Mouse (Mus musculus) midbrain, embryonic 11.5 days (tissue): ENCODE data around the gene Pxylp1. TPM values are rescaled to one million over a fixed set of nuclear protein-coding genes. Genes with fewer than 3 reads are reported as not detected.

Experiments used
- ATAC-seq: fragments of 200-750 bp; cut with Nextera tagmentation; 2 replicates; pipeline ENCODE4 v1.8.0; 2017; ENCODE audit warnings: moderate TSS enrichment, moderate library complexity; ENCODE audit not compliant: low FRiP score
- DNase-seq: peaks from one replicate; pipeline ENCODE4 v3.0.0; 2015; ENCODE audit warnings: low spot score; ENCODE audit errors: missing footprints
- H3K27ac ChIP-seq: fragments of 300-500 bp; sonication (generic); 2 replicates; pipeline ENCODE4 v1.5.1; 2014; ENCODE audit warnings: low read depth, low read length
- H3K27me3 ChIP-seq: fragments of 300-500 bp; sonication (generic); 2 replicates; pipeline ENCODE4 v1.6.1; 2014; ENCODE audit warnings: mild to moderate bottlenecking, low read length, moderate library complexity, mixed read lengths; ENCODE audit not compliant: control insufficient read depth, insufficient read depth
- H3K36me3 ChIP-seq: fragments of 300-500 bp; sonication (generic); 2 replicates; pipeline ENCODE4 v1.6.1; 2014; ENCODE audit warnings: mild to moderate bottlenecking, low read length, moderate library complexity, mixed read lengths; ENCODE audit not compliant: control insufficient read depth, insufficient read depth
- H3K4me1 ChIP-seq: fragments of 300-500 bp; sonication (generic); 2 replicates; pipeline ENCODE4 v1.6.1; 2014; ENCODE audit warnings: low read length; ENCODE audit not compliant: control insufficient read depth, insufficient read depth
- H3K4me2 ChIP-seq: fragments of 300-500 bp; sonication (generic); 2 replicates; pipeline ENCODE4 v1.6.1; 2014; ENCODE audit warnings: mild to moderate bottlenecking, moderate library complexity
- H3K4me3 ChIP-seq: fragments of 300-500 bp; sonication (generic); 2 replicates; pipeline ENCODE4 v1.5.1; 2014; ENCODE audit warnings: low read depth, low read length
- H3K9ac ChIP-seq: fragments of 300-500 bp; sonication (generic); 2 replicates; pipeline ENCODE4 v1.6.1; 2014; ENCODE audit warnings: low read length
- H3K9me3 ChIP-seq: fragments of 300-500 bp; sonication (generic); 2 replicates; pipeline ENCODE4 v1.6.1; 2016; ENCODE audit warnings: low read length; ENCODE audit not compliant: control insufficient read depth
- WGBS: fragments of 180-500 bp; shearing (Covaris S2); extraction: QIAGEN DNeasy Blood & Tissue Kit; methylation state at CpG from one replicate; pipeline ENCODE4 v1.1.7; 2014; 5-methylcytosine and 5-hydroxymethylcytosine counted together
- polyA plus RNA-seq: library from polyadenylated mRNA; unstranded; fragments of >200 nt; fragmentation: Nextera tagmentation; extraction: Ambion mirVana; gene quantifications from 2 replicates; pipeline ENCODE4 v1.2.1, GENCODE M21; 2014

Gene Pxylp1
- polyA plus RNA-seq, 1 experiment from 2014 or later: 63.8 TPM

- Histone ChIP-seq H3K9me3 (no peaks in the 10 kb centered on the region), H3K4me1 (peaks cover 35% of the 10 kb centered on the region), H3K4me3 (peak overlapping the region; percentile 61), H3K36me3 (no peaks in the 10 kb centered on the region), H3K27me3 (0 out of 2 replicates have a peak, but pooled peaks cover 2% of the 10 kb centered on the region), H3K9ac (peak overlapping the region; percentile 81; the same call in 1 of the 2 replicates), H3K27ac (no peak overlapping the region), H3K4me2 (peak overlapping the region; percentile 95)
- ATAC-seq: peak; percentile 19; the same call in 1 of the 2 replicates
- WGBS: 21% methylated on average over 6 of the region's 6 CpGs
- no peak for DNase-seq
These were observed 4.5 kb downstream of the Pxylp1 start for GRCm38 (mm10) chr9:96887954-96888353.

DNA sequence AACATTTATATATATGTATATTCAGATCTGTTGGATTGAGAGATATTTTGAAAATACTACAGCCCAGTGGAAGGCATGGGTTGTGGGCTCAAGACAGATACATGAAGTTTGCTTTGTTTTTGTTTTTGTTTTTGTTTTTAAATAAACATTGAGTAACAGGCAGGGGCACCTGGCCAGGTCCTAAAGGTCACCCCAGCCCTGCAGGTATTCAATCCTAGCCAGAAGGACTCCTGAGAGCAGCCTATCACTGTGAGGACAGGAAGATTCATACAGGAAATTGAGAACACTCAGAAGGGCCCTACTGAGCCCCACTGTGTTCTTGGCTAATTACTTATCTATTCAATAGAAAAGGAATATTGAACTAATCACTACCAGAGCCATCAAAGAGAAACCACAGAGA is 5.0 kb downstream of the Pxylp1 start:
- peak overlapping the region; percentile 95 for H3K4me2 ChIP-seq
- no peak overlapping the region for H3K9ac ChIP-seq
- H3K4me3 ChIP-seq: 0 out of 2 replicates have a peak overlapping the region, but pooled peaks have one; percentile 61
- H3K27ac ChIP-seq: no peak overlapping the region
- H3K9me3 ChIP-seq: no peaks in the 10 kb centered on the region
- 0 out of 2 replicates have a peak, but pooled peaks cover 2% of the 10 kb centered on the region for H3K27me3 ChIP-seq
- H3K4me1 ChIP-seq: peaks cover 33% of the 10 kb centered on the region
- no peak for ATAC-seq
- no peak for DNase-seq
- H3K36me3 ChIP-seq: no peaks in the 10 kb centered on the region

DNA sequence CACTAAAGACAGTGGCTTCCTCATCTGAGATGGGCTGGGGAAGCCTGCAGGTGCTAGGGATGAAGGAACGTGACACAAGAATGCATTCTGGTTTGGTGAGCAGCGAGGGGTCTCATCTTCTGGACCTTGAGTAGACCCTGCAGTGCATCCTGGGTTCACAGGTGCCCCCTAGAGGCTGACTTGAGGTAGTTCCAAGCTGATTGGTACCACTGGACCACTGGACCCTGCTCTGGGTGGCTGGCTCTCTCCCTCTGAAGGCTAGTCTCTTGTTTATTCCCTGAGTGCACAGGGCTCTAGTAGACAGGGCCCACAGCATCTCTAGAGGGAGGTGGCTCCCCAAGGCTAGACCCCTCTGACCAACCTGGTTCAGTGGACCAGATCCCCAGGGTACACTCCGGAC is 6.7 kb downstream of the Pxylp1 start:
- H3K9me3 ChIP-seq: no peaks in the 10 kb centered on the region
- no peaks in the 10 kb centered on the region for H3K36me3 ChIP-seq
- WGBS: 59% methylated on average over 3 of the region's 3 CpGs
- H3K27me3 ChIP-seq: 0 out of 2 replicates have a peak, but pooled peaks cover 2% of the 10 kb centered on the region
- no peak overlapping the region for H3K9ac ChIP-seq
- H3K4me1 ChIP-seq: peaks cover 25% of the 10 kb centered on the region
- no peak overlapping the region for H3K4me3 ChIP-seq
- no peak for ATAC-seq
- H3K4me2 ChIP-seq: no peak overlapping the region
- DNase-seq: no peak
- no peak overlapping the region for H3K27ac ChIP-seq

DNA sequence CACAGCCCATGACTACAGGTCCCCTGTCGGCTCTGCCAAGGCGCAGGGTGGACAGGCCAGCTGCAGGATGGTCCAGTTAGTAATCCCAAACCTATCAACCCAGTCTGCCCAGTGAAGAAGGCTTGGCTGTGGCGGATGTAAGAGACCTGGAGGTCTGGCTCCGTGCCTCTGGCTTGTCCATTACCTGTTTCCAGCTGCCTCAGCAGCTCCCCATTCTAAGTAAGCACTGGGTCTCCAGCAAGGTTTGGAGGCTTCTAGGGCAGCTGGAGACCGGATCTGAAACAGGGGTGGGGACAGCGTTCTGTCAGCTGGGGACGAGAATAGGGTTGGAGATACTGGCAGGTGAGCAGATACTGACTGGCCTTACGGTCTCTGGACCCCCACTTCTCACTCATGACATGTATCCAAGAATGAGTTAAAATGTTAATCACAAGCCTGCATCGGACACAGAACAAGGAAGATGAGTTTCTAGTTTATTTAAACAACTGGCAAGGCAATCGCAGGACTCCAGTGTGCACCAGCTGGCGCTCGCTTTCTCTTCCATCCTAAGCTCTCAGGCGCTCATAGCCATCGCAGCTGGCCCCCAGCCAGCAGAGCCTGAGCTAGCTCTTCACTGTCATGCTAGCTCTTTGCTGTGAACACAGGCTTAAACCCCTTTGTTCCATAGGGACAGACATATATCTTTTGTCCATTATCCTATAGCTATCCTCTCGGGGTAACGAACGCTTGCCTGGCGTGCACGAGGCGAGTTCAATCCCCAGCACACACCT is 9.8 kb downstream of the Pxylp1 start:
- Histone ChIP-seq H3K27ac (no peak overlapping the region), H3K9ac (no peak overlapping the region; the same call in 1 of the 2 replicates), H3K27me3 (no peaks in the 10 kb centered on the region), H3K36me3 (no peaks in the 10 kb centered on the region), H3K4me3 (no peak overlapping the region), H3K4me1 (peaks cover 17% of the 10 kb centered on the region), H3K4me2 (no peak overlapping the region), H3K9me3 (no peaks in the 10 kb centered on the region)
- ATAC-seq: peak; percentile 59; the same call in 1 of the 2 replicates
- DNase-seq: no peak
- WGBS: 79% methylated on average over 20 of the region's 20 CpGs

GRCm38 (mm10) chr9:96881901-96882300 is 10.6 kb downstream of the Pxylp1 start:
- ATAC-seq (no peak), DNase-seq (no peak)
- H3K9me3 ChIP-seq: no peaks in the 10 kb centered on the region
- H3K4me3 ChIP-seq: no peak overlapping the region
- H3K27ac ChIP-seq: no peak overlapping the region
- H3K4me1 ChIP-seq: peaks cover 15% of the 10 kb centered on the region; the same call in 1 of the 2 replicates
- no peaks in the 10 kb centered on the region for H3K36me3 ChIP-seq
- H3K9ac ChIP-seq: no peak overlapping the region
- no peaks in the 10 kb centered on the region for H3K27me3 ChIP-seq
- WGBS: 89% methylated on average over 6 of the region's 6 CpGs
- H3K4me2 ChIP-seq: no peak overlapping the region

- Histone ChIP-seq H3K36me3 (no peaks in the 10 kb centered on the region), H3K4me1 (peaks cover 14% of the 10 kb centered on the region; the same call in 1 of the 2 replicates), H3K27ac (no peak overlapping the region), H3K27me3 (no peaks in the 10 kb centered on the region), H3K4me2 (no peak overlapping the region), H3K9me3 (no peaks in the 10 kb centered on the region), H3K4me3 (no peak overlapping the region), H3K9ac (no peak overlapping the region)
- 94% methylated on average over 6 of the region's 6 CpGs for WGBS
- no peak for ATAC-seq
- DNase-seq: no peak
These were observed 13.4 kb downstream of the Pxylp1 start for GRCm38 (mm10) chr9:96879024-96879423.

DNA sequence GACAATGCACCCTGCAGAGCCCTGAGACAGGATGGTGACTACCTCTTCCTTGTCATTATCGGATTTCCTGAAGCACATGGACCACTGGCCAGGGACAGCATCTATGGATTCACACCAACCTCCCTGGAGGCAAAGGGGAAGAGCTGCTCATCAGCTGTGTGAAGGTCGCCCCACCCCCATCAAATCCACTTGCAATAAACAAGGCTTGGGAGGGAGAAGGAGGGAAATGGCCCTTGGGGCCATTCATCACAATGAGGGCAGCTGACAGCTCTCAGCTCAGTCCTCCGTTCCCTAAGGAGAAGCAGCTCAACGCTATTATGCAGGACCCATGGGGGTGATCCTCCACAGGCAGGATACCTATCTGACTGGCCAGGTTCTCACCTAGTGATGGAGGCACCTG is 14.0 kb downstream of the Pxylp1 start:
- DNase-seq: no peak

GRCm38 (mm10) chr9:96875704-96876103 is 16.8 kb downstream of the Pxylp1 start:
- H3K27ac ChIP-seq: no peak overlapping the region
- H3K27me3 ChIP-seq: no peaks in the 10 kb centered on the region
- H3K9ac ChIP-seq: no peak overlapping the region
- no peak for DNase-seq
- H3K36me3 ChIP-seq: no peaks in the 10 kb centered on the region; the same call in 1 of the 2 replicates
- peaks cover 11% of the 10 kb centered on the region; the same call in 1 of the 2 replicates for H3K4me1 ChIP-seq
- H3K4me2 ChIP-seq: no peak overlapping the region
- H3K9me3 ChIP-seq: peaks cover 4% of the 10 kb centered on the region
- WGBS: 71% methylated on average over 4 of the region's 4 CpGs
- H3K4me3 ChIP-seq: no peak overlapping the region
- no peak for ATAC-seq

More for the DNA sequence above, 14.0 kb downstream of the Pxylp1 start:
- Histone ChIP-seq H3K4me1 (peaks cover 13% of the 10 kb centered on the region; the same call in 1 of the 2 replicates), H3K4me2 (no peak overlapping the region), H3K27me3 (no peaks in the 10 kb centered on the region), H3K9me3 (no peaks in the 10 kb centered on the region), H3K27ac (no peak overlapping the region), H3K4me3 (no peak overlapping the region), H3K9ac (no peak overlapping the region), H3K36me3 (no peaks in the 10 kb centered on the region; the same call in 1 of the 2 replicates)
- 41% methylated on average over 4 of the region's 4 CpGs for WGBS
- no peak; the same call in 1 of the 2 replicates for ATAC-seq

- 71% methylated on average over 5 of the region's 5 CpGs for WGBS
- Histone ChIP-seq H3K36me3 (no peaks in the 10 kb centered on the region; the same call in 1 of the 2 replicates), H3K4me2 (no peak overlapping the region), H3K27me3 (no peaks in the 10 kb centered on the region), H3K27ac (no peak overlapping the region), H3K9me3 (peaks cover 5% of the 10 kb centered on the region), H3K4me1 (peaks cover 2% of the 10 kb centered on the region; the same call in 1 of the 2 replicates), H3K9ac (no peak overlapping the region), H3K4me3 (no peak overlapping the region)
- DNase-seq: no peak
- ATAC-seq: no peak
These were observed 19.4 kb downstream of the Pxylp1 start for GRCm38 (mm10) chr9:96873082-96873481.
